Mouse (Mus musculus) liver, embryonic 11.5 days (tissue): ENCODE measurements around the gene Bco2. TPM values are rescaled to one million over a fixed set of nuclear protein-coding genes. Genes with fewer than 3 reads are reported as not detected.

Source experiments
- ATAC-seq: fragments of 200-750 bp; cut with Nextera tagmentation; replicated peaks from 2 replicates; pipeline ENCODE4 v1.8.0; 2017; ENCODE audit warnings: moderate number of reproducible peaks, mild to moderate bottlenecking, moderate TSS enrichment, moderate library complexity; ENCODE audit not compliant: low FRiP score
- DNase-seq: peaks from one replicate; pipeline ENCODE4 v3.0.0-alpha.2; 2017; ENCODE audit warnings: low spot score
- H3K27ac ChIP-seq: fragments of 300-500 bp; sonication (generic); 2 replicates; pipeline ENCODE4 v1.5.1; 2014; ENCODE audit warnings: mild to moderate bottlenecking, low read depth, low read length, control low read depth
- H3K27me3 ChIP-seq: fragments of 300-500 bp; sonication (generic); replicated peaks from 2 replicates; pipeline ENCODE4 v1.6.1; 2014; ENCODE audit warnings: low read length, mixed read lengths; ENCODE audit not compliant: control insufficient read depth, insufficient read depth
- H3K36me3 ChIP-seq: fragments of 300-500 bp; sonication (generic); 2 replicates; pipeline ENCODE4 v1.6.1; 2014; ENCODE audit warnings: mild to moderate bottlenecking, low read length, moderate library complexity, mixed read lengths; ENCODE audit not compliant: control insufficient read depth, insufficient read depth
- H3K4me1 ChIP-seq: fragments of 300-500 bp; sonication (generic); replicated peaks from 2 replicates; pipeline ENCODE4 v1.6.1; 2014; ENCODE audit warnings: low read length, mixed read lengths; ENCODE audit not compliant: control insufficient read depth, insufficient read depth
- H3K4me2 ChIP-seq: fragments of 300-500 bp; sonication (generic); 2 replicates; pipeline ENCODE4 v1.6.1; 2014; ENCODE audit warnings: mild to moderate bottlenecking, control low read depth, moderate library complexity
- H3K4me3 ChIP-seq: fragments of 300-500 bp; sonication (generic); 2 replicates; pipeline ENCODE4 v1.5.1; 2014; ENCODE audit warnings: low read depth, low read length, control low read depth
- H3K9ac ChIP-seq: fragments of 300-500 bp; sonication (generic); 2 replicates; pipeline ENCODE4 v1.6.1; 2014; ENCODE audit warnings: low read depth, low read length, control low read depth
- H3K9me3 ChIP-seq: fragments of 300-500 bp; sonication (generic); 2 replicates; pipeline ENCODE4 v1.6.1; 2016; ENCODE audit warnings: low read length, inconsistent platforms, mixed read lengths; ENCODE audit not compliant: control insufficient read depth
- WGBS: fragments of 180-500 bp; shearing (Covaris S2); extraction: QIAGEN DNeasy Blood & Tissue Kit; methylation state at CpG from one replicate; pipeline ENCODE4 v1.1.7; 2014; 5-methylcytosine and 5-hydroxymethylcytosine counted together
- polyA plus RNA-seq: library from polyadenylated mRNA; unstranded; fragments of >200 nt; fragmentation: Nextera tagmentation; extraction: Ambion mirVana; gene quantifications from 2 replicates; pipeline ENCODE4 v1.2.1, GENCODE M21; 2014

The Bco2 gene
- polyA plus RNA-seq, 1 experiment from 2014 or later, result 0.27 TPM

DNA sequence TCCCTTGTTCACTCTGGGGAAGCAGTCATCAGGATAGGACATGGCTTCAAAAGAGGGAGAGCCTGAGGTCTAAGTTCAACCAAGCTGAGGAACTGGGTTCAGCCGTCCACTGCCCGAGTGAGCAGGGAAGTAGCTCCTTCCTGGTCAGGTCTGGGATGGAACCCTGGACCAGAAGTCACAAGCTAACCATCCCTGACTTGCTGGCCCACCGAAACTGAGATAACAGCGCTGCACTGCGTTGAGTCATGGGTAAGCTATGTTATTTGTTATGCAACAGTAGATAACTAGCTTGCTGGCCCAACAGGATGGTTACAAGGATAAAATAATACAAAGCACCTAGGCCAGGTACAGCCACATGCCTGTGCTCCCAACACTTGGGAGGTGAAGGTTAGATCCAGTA, 39.5 kb downstream of the Bco2 start:
- Histone ChIP-seq H3K4me3 (no peak overlapping the region), H3K4me2 (no peak overlapping the region), H3K4me1 (no peaks in the 10 kb centered on the region), H3K27ac (no peak overlapping the region), H3K36me3 (no peaks in the 10 kb centered on the region), H3K27me3 (no peaks in the 10 kb centered on the region), H3K9me3 (no peaks in the 10 kb centered on the region), H3K9ac (no peak overlapping the region)
- DNase-seq, result no peak
- no peak for ATAC-seq
- 62% methylated on average over 5 of the region's 5 CpGs for WGBS

DNA sequence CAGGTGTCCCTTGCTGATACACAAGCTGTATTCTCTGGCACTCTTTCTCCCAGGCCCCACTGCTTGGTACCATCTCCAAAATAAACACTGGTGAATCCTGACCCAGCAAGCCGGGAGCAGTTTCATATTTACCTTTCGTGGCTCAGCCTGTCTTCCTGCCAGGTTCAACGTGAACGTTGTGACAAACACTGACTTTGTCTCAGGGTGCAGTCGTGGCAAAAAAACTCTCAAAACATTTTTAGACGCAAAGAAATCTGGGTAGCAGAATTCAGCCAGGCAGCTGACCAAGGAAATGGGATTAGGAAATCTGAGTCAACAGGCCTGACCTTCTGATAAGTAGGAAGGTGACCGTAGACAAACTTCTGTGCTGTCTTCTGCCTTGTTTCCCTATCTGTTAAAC, 47.4 kb downstream of the Bco2 start:
- WGBS, result 46% methylated on average over 7 of the region's 7 CpGs
- H3K9ac ChIP-seq, result no peak overlapping the region
- no peak overlapping the region for H3K4me2 ChIP-seq
- H3K9me3 ChIP-seq, result no peaks in the 10 kb centered on the region
- ATAC-seq, result no peak
- H3K4me3 ChIP-seq, result no peak overlapping the region
- no peaks in the 10 kb centered on the region for H3K27me3 ChIP-seq
- H3K36me3 ChIP-seq, result no peaks in the 10 kb centered on the region
- peaks cover 7% of the 10 kb centered on the region; the same call in 1 of the 2 replicates for H3K4me1 ChIP-seq
- no peak for DNase-seq
- no peak overlapping the region for H3K27ac ChIP-seq

DNA sequence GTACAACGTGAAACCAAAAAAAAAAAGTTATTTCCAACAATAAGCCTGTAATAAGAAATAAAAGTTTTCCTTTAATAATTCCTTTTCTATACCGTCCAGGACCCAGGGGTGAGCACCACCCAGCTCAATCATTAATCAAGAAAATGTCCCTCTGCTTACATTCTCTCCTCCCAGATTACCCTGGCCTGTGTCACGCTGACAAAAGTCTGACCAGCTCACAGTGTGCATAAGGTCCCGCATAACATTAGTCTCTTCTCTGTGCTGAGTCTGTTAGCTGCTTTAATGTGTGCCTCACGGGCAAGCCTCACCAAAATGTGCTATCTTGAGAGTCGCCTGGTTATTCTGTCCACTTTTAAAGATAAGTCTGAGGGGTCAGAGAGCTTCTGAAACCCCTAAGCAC, 49.6 kb downstream of the Bco2 start:
- Histone ChIP-seq H3K27ac (no peak overlapping the region), H3K36me3 (no peaks in the 10 kb centered on the region), H3K9me3 (no peaks in the 10 kb centered on the region), H3K27me3 (no peaks in the 10 kb centered on the region), H3K9ac (no peak overlapping the region), H3K4me3 (no peak overlapping the region), H3K4me2 (no peak overlapping the region), H3K4me1 (peaks cover 9% of the 10 kb centered on the region; the same call in 1 of the 2 replicates)
- WGBS, result 54% methylated on average over 6 of the region's 6 CpGs
- no peak for DNase-seq
- no peak for ATAC-seq

DNA sequence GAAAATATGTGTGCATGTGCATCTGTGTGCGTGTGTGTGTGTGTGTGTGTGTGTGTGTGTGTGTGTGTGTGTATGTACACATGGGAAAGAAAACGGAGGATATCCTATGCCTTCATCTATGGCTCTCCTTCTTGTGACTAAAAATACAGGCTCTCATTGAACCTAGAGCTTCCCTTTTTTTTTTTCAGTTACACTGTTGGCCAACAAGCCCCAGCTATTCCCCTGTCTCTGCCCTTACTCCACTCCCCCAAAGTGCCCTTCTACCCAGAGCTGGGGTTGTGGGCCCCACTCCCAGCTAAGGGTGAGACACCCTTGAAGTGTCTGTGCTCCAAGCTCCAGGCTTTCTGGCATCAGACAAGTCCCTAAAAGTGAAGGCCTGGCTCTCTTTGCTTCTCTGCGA, 52.0 kb downstream of the Bco2 start:
- H3K27me3 ChIP-seq, result no peaks in the 10 kb centered on the region
- H3K4me3 ChIP-seq, result no peak overlapping the region
- WGBS, result 78% methylated on average over 3 of the region's 3 CpGs
- no peaks in the 10 kb centered on the region for H3K9me3 ChIP-seq
- no peak for DNase-seq
- no peaks in the 10 kb centered on the region for H3K36me3 ChIP-seq
- peaks cover 9% of the 10 kb centered on the region; the same call in 1 of the 2 replicates for H3K4me1 ChIP-seq
- ATAC-seq, result no peak
- H3K9ac ChIP-seq, result no peak overlapping the region
- no peak overlapping the region for H3K4me2 ChIP-seq
- H3K27ac ChIP-seq, result no peak overlapping the region

- 19% methylated on average over 14 of the region's 14 CpGs for WGBS
- H3K36me3 ChIP-seq, result no peaks in the 10 kb centered on the region
- DNase-seq, result no peak
- no peaks in the 10 kb centered on the region for H3K9me3 ChIP-seq
- H3K9ac ChIP-seq, result peak overlapping the region; percentile 20; the same call in 1 of the 2 replicates
- H3K27ac ChIP-seq, result no peak overlapping the region
- H3K4me2 ChIP-seq, result peak overlapping the region; percentile 74
- peak; percentile 88 for ATAC-seq
- H3K4me3 ChIP-seq, result peak overlapping the region; percentile 40
- H3K4me1 ChIP-seq, result peaks cover 23% of the 10 kb centered on the region
- H3K27me3 ChIP-seq, result no peaks in the 10 kb centered on the region
Measured at GRCm38 (mm10) chr9:50500974-50501501, 53.9 kb downstream of the Bco2 start.

- Histone ChIP-seq H3K4me1 (peaks cover 23% of the 10 kb centered on the region), H3K9ac (no peak overlapping the region), H3K9me3 (no peaks in the 10 kb centered on the region), H3K27ac (no peak overlapping the region), H3K4me2 (peak overlapping the region; percentile 74), H3K4me3 (peak overlapping the region; percentile 40), H3K27me3 (no peaks in the 10 kb centered on the region), H3K36me3 (no peaks in the 10 kb centered on the region)
- no peak for ATAC-seq
- DNase-seq, result no peak
- 50% methylated on average over 15 of the region's 15 CpGs for WGBS
Measured at GRCm38 (mm10) chr9:50500467-50500973, 54.5 kb downstream of the Bco2 start.

- H3K4me1 ChIP-seq, result peaks cover 26% of the 10 kb centered on the region
- no peaks in the 10 kb centered on the region for H3K9me3 ChIP-seq
- 0 out of 2 replicates have a peak overlapping the region, but pooled peaks have one; percentile 74 for H3K4me2 ChIP-seq
- no peak overlapping the region for H3K9ac ChIP-seq
- no peak overlapping the region for H3K4me3 ChIP-seq
- DNase-seq (no peak), ATAC-seq (no peak)
- H3K27ac ChIP-seq, result no peak overlapping the region
- no peaks in the 10 kb centered on the region for H3K27me3 ChIP-seq
- H3K36me3 ChIP-seq, result no peaks in the 10 kb centered on the region
- WGBS, result 84% methylated on average over 3 of the region's 3 CpGs
Measured at GRCm38 (mm10) chr9:50499781-50500180, 55.2 kb downstream of the Bco2 start.

- DNase-seq (no peak), ATAC-seq (no peak)
- Histone ChIP-seq H3K27me3 (no peaks in the 10 kb centered on the region), H3K4me3 (no peak overlapping the region), H3K27ac (no peak overlapping the region), H3K9me3 (no peaks in the 10 kb centered on the region), H3K4me1 (peaks cover 32% of the 10 kb centered on the region), H3K36me3 (no peaks in the 10 kb centered on the region), H3K9ac (no peak overlapping the region), H3K4me2 (no peak overlapping the region)
- 71% methylated on average over 16 of the region's 16 CpGs for WGBS
Measured at GRCm38 (mm10) chr9:50498815-50499214, 56.2 kb downstream of the Bco2 start.

DNA sequence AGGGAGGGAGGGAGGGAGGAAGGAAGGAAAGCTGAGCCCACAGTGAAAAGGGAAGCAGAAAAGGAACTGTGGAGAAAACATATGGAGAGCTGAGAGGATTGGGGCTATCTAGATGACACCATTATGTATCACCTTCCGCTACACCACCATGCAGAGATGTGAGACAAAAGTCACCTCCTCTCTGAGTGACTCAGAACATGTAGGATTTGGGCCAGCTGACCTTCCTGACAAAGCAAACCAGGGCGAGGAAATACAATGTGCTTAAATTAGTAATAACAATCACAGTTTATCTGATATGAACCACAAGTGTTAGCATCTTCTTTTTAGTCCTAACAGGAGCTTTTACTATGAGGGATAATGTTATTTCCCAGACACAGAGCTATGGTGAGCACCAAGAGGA, 57.4 kb downstream of the Bco2 start:
- Histone ChIP-seq H3K4me1 (peaks cover 32% of the 10 kb centered on the region), H3K4me2 (no peak overlapping the region), H3K27me3 (no peaks in the 10 kb centered on the region), H3K9me3 (no peaks in the 10 kb centered on the region), H3K36me3 (no peaks in the 10 kb centered on the region), H3K4me3 (no peak overlapping the region), H3K27ac (no peak overlapping the region), H3K9ac (no peak overlapping the region)
- WGBS, result 73% methylated on average over 2 of the region's 2 CpGs
- ATAC-seq (no peak), DNase-seq (no peak)
